Mouse (Mus musculus) skeletal muscle tissue, adult 2 months (tissue): ENCODE measurements around the gene Nfil3.
A peak's percentile ranks its signal among the peaks of the same experiment; 100 is the strongest.

Experiments used
- DNase-seq: peaks from one replicate; pipeline ENCODE4 v3.0.0-alpha.2; 2012; ENCODE audit warnings: low read depth, low spot score

The Nfil3 gene

DNA sequence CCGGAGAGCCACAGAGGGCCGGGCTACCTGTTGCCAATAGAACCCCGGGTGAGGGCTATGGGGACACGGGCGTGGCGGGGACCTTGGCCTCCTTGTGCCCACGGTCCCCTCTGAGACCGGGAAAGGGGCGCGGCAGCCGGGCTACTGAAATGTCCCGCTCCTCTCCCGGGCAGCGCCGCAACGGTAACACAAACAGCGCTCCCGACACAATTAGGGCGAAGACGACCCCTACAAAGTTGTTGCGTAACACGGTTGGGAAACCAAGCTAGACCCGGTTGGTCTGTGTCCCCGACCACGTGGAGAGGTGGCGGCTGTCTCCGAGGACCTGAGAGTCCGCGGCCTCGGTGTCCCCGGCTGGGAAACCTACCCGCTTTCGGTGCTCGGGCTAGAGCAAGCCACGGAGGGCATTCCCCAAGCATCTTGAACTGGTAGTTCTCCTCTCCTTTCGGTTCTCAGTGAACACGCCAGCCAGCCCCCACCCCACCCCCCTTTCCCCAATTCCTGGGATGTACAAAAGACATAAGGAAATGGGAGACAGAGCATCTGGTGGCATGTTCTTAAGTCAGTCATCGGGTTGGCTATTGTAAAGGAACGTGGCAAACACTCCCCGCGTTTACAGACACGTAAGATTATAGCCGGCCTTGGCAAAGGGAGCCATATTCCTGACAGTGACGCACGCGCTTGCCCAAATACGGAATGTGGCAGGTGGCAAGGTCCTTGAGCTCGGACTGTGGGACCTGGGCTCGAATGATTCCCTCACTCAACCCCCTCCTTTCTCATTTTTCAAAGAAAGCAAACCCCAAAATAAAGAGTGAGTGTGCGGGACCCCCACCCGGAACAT lies 788 bp upstream of the Nfil3 start:
- DNase-seq: peak; percentile 92

DNA sequence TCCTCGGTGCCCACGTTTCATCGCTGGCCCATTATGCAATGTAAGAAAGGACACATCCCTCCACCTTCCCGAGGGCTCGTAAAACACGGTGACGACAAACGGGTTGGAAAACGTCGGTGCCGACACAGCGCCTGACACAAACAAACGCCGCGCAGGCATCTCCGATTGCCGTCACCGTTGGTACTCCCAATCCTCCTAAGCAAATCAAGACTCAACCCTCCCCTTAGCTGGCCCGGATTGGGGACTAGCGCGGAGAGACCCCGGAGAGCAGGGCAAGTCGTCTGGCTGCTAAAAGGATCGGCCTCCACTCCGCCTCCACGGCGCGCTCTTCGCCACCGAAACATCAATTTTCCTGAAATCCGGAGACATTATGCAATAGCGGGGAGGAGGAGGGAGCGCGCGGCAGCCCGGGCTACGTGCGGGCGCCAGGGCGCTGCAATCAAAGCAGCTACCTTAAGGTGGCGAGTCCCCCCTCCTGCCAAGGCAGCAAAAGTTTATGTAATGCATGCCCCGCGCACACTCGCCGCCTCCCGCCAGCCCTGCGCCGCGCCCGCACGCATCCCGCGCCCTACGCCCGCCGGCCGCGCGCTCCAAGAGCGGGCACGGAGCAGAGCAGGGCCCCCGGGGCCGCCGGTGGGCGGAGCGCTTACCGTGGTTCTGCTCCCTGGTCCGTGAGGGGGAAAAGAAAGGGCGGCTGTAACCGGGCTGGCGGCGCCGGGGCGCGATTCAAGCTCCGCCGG lies 492 bp downstream of the Nfil3 start:
- peak; percentile 93 for DNase-seq

DNA sequence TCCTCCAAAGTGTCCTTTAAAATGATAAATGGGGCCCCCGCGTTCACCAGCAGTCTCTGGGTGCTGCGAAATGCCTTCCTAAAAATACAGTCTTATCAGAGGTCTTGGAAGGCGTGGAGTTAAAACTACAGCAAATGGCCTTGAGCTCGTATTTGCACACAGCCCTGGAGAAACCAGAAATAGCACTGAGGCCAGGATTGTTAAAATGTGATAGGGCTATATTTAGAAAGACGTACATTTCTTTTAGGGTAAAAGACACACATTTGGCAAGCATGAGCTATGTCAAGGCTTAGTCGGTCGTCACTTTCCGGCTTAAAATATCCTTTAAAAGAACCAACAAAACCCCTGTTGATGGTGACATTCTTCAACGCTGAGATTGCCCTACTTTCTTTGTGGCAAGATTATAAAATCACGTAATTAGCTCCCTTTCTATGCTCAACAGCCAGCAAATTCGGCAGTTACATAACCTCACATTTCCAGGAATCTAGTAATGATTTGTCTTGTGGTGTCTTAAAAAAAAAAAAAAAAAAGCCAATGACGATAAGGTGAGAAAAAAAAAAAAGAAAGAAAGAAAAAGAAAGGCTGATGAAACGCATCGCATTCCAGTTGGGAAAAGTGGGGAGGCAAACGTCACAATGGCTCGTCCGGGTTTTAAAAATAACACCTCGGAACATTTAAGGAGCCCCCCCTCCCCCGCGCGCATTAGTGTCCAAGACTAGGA lies 1.4 kb downstream of the Nfil3 start:
- DNase-seq: peak; percentile 75

DNA sequence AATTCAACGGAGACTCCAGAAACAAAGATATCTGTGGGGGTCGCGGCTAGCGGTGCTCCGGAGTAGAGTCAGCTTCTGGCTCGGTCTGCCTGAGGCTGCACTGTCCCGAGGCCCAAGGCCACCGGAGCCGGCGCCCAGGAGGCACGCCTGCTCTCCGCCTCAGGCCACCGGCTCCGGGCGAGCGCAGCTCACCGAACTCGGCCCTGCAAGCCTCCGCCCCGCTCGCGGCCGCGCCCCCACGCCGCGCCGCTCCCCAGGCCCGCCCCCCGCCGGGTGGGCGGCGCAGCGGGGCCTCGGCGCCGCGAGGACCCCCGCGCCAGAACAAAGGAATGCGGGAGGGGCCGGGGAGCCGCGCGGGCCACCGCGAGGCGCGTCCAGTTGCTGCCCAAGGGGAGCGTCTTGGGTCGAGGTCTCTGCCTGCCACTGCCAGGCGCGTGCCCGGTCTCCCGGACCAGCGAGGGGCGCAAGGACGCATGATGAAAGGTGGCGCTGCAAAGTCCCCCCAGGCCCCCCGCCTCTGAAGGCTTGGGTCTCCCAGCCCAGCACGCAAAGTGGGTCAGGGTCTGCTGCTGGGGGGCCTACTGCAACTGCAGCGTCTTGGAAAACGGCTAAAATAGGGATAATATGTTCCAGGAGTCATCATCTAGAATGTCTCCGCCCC lies 2.4 kb downstream of the Nfil3 start:
- no peak for DNase-seq

DNA sequence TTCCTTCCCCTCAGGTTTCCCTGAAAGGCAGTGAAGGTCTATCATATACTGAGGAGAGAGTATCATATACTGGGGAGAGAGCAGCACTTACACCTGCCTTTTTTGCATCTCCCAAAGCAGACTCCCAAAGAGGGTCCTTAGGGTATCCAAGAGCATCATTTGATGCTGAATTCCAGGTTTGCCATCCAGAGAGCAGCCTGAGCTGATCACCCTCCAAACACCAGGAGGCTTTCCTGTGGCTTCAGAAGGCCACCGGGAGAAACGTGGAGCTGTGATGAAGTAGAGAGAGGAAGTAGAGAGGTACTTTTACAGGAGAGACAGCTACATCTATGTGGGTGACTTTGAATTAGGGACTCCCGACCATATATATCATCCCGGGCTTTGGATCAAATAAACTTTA lies 3.1 kb downstream of the Nfil3 start:
- no peak for DNase-seq

DNA sequence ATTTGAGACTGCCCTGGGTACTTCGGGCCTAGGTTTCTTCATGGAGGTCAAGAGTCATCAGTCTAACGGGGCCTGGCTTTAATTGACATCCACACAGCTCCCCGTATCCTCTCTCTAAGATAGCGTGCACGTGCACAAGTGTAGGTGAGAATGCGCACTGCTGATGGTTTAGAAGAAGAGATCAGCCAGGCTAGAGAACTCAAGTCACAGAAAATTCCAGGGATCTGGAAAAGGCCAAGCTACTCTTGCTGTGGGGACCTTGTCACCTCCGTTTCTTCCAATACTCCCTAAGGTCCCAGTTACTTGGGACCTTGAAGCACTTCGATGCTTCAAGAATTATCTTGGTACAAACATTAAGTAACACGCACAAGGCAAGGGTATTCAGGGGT lies 3.7 kb downstream of the Nfil3 start:
- DNase-seq: no peak

DNA sequence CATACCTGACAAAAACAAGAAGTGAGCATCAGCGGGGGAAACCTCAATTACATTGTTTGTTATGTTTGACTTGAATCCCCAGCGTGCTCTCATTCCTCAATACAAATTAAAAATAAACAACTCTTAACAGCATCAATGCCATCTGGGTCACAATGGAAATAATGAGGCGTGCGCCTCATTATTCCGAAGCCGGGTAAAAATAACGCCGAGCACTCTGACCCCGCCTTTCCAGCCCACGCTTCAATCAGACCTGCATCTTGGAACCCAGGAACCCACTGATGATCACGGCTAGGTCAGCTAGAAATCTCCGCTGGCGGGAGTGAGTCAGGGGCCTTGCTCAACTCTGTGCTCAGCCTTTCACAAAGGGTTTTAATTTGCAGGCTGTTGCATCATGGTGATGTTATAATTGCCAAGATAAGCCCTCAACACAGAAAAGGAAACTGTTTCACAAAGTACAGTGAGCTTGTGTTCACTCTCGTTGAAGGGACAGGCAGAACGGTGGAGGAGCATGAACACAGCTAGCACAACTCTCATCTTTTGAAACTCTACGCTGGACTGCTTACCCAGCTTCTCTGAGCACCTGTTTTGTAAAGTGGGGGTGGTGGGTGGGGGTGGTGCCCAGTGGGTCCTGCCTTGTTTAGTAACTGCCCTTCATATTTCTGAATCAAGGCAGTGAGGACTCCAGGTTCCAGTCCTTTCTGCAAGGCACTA lies 4.2 kb downstream of the Nfil3 start:
- DNase-seq: peak; percentile 79

DNA sequence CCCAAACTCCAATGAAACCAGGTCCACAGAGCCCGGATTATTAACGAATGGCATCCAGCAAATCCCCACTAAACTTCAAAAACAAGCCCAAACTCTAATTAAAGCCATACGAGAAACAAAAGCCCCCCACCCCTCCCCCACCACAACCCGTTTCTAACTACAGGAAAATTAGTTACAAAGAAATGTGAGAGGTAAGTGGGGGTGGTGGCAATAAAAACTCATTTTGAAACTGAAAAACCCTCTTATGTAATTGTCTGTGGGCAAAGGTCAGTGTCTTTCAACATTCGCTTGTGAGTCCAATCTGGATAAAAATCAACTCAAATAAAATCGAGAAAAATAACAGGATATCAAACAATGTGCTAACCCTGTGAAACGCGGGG lies 4.8 kb downstream of the Nfil3 start:
- DNase-seq: no peak

DNA sequence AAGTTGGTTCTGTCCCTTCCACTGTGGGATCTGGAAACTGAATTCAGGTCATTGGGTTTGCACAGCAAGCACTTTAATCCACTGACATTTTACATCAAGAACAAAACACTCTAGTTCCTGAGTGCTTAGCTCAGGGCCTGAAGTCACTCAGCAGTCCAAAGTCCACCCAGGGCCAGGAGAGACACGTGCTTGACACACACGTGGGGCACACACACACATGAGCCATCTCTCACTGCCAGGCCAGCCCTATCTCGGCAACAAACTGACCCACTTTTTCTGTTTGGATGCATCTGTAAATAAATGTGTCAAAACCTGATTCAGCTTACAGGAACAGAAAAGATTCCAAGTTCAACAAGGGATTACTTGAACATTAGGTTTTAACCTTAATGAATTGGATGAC lies 6.2 kb downstream of the Nfil3 start:
- DNase-seq: peak; percentile 82

DNA sequence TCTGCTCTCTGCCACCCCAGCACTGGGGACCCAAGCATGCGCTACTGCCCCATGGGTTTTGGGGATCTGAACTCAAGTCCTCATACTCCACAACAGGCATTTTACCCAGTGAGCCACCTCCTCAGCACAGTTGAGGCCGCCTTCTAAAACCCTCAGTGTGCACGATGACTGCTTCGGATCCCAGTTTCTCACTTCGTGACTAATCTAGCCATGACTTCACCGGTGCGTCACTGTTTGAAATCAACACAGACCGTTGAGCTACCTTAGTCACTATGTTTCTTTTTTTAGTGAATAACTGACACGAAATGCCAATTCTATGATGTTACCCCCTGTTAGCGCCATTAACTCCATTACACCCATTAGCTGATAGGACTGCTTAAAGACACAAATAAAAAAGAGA lies 7.4 kb downstream of the Nfil3 start:
- no peak for DNase-seq

DNA sequence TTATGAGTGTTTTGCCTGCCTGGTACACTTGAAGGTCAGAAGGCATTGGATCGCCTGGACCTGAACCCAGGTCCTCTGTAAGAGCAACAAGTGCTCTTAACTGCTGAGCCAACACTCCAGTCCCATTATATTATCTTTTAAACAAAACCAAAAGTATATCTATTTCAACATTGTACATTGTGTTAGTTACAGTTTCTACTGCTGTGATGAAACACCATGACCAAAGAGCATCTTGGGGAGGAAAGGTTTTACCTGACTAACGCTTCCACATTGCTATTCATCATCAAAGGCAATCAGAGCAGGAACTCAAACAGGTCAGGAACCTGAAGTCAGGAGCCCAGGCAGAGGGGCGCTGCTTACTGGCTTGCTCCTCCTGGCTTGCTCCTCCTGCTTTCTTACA lies 8.2 kb downstream of the Nfil3 start:
- DNase-seq: no peak

DNA sequence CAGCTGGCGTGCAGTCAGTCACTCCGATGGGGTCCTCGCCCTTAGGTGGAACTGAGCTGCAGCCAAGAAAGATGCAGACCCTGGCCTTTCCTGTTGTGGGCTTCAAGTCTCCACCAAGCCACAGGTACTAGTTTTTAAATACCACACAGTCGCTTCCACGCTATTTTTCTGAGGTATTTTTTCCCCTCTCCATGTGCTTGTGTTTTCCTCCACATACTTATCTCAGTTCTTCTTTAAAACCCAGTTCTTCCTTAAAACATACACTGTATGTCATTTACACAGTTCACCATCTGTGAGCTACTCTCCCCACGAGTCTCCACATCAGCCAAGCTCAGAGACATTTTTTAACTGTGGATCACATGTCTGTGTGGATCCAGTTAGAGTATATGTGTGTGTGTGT lies 10.0 kb downstream of the Nfil3 start:
- no peak for DNase-seq

DNA sequence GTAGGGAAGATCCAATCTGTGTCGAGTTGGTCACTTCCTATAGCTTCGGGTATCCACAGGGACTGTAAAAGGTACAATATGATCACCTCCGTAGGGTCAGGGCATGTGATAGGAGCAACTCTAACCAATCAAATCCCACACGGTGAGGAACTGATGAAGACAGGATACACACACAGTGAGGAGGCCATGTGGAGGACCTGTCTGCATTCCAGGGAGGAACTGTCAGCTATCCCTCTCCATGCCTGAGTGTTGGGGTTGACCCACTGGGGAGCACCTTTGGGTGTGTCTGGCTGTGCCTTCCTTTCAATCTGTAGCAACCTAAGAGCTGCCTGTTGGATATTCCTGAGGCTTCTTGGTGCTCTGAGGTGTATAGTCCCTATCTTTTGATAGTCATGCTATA lies 18.0 kb downstream of the Nfil3 start:
- no peak for DNase-seq

DNA sequence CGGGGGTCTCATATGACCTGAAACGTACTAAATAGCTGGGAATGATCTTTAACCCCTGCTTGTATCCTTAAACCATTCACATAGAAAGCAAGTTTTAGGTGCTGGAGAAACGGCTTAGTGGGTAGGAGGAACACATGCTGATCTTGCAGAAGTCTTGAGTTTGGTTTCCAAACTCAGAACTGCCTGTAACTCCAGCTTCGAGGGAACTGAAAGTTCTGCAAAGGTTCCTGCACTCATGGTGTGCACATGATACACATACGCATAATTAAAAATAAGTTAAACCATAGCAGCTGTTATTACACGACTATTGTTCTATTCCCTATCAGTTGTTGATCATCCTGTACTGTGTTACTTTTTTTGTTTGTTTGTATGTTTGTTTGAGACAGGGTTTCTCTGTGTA lies 18.5 kb downstream of the Nfil3 start:
- DNase-seq: no peak

DNA sequence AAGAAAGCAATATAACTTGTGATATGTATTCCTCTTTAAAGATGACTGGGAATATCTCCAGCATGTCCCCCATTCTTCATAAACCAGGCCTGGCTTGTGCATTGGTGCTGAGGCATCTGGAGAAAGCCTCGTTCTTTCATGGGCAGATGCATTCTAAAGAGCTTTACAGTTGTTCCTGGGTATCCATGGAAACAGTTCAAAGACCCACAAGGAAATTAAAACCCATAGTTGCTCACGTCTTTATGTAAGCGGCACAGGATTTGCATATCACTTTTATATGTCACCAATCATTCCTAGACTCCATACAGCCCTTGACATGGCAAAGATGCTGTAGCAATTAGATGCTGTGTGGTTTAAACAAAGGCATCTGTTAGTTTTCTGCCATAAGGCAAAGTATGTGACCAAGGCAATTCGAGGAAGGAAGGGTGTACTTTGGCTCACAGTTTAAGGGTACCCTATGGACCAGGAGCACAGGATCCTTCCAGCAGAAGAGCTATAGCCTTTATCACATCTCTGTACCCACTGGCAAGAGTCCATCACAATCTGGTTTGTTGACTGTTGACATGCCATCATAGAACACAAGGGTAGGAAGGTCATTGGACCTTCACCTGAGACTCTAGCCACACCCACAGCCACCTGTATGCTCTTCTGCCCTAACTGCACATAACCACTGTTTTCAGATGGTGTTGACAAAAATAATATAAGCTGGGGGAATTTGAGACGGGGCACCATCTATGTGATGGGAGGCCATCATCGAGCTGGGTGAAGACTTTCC lies 26.9 kb downstream of the Nfil3 start:
- DNase-seq: no peak

DNA sequence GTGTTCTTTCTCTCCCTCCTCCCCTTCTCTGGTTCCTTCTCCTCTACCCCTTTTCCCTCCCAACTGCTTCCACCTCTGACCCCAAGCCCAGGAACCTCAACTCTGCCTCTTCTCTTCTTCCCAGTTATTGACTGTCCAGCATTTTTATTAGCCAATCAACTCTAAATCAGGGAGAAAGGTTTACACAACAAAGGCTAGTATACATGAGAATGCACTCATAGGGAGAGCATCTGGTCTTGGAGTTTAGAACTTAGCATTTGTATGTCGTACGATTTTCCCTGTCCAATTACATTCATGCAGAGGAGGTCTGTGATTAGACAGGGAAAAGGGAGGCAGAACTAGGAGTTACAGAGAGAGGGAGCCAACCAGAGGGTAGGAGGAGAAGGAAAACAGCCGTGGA lies 31.7 kb downstream of the Nfil3 start:
- no peak for DNase-seq

DNA sequence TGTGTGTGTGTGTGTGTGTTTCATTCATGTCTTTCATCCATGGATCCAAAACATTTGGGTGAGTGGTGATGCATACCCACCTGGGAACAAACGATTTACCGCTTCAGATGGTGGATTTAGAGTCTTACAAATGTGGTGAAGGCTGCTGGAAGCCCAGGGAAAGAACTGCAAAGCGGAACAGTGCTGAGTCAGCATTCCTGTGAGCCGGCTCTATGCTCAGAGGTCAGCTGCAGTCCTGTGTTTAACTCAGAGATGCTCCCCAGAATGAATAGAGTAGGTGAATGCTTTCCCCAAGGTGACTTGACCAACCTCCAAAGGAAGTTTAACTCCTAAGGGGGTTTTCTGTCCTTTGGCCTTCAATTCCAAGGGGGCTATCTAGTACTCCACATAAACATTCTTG lies 33.3 kb downstream of the Nfil3 start:
- no peak for DNase-seq

DNA sequence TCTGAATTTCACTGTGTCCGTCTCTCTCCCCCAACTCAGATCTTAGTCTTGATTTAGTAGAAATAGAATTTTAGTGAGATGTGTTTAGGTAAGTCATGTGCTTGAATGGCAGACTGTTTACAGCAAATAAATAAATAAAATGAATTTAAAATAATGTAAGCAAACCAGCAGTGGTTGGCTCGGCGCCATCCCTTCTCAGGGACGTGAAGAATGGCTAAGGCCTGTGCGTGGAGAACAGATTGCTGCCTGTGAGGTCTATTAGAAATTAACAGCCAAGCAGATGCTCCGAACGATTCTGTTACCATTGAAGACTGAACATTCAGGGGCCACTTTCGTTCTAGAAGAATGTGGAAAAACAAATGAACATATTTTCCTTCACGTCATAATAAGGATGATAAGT lies 35.1 kb downstream of the Nfil3 start:
- DNase-seq: no peak

DNA sequence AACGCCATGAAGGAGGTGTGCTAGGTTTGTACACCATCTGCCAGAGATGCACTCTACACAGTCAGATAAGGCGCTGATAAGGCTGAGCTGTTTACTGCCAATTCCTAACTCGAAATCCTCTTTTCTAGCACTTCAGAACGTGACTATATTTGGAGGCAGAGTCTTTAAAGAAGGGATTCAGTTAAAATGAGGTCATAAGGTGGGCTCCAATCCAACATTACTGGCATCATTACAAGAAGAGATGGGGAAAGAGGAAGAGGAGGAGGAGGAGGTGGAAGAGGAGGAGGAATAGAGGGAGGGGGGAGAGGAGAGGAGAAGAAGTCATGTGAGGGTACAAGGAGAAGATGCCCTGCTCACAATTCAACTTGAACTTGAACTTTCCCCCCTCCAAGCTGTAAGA lies 36.8 kb downstream of the Nfil3 start:
- DNase-seq: no peak

DNA sequence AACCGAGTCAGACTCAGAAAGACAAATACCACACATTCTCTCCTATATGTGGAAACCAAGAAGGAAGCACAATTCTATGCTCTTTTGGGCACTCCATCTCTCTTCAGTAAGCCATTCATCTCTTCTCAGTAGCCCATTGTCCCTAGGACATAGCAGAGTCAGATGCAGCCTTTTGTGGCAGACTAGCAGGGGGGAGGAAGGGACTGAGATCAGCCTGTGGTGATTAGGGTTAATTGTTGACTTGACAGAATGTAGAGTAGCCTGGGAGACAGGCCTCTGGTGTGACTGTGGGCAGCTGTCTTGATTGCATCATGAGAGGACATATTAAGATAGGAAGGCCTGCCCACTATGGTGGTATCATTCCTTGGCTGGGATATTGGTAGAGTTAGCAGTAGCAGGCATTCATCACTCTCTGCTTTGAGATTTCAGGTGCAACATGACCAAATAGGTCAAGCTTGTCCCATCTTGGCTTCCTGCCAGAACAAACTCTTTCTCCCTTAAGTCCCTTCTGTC lies 37.9 kb downstream of the Nfil3 start:
- DNase-seq: no peak
